Mouse (Mus musculus): ENCODE data around the gene Mepe. TPM values are rescaled to one million over a fixed set of nuclear protein-coding genes. Genes with fewer than 3 reads are reported as not detected.

Gene Mepe
- polyA plus RNA-seq, 1 experiment from 2014 or later = not detected

- Histone ChIP-seq H3K9ac (ENCODE audit: low read length) (no peak overlapping the region), H3K27me3 (ENCODE audit: control insufficient read depth, insufficient read depth, low read length) (no peaks in the 10 kb centered on the region), H3K9me3 (ENCODE audit: control insufficient read depth, low read length) (no peaks in the 10 kb centered on the region), H3K27ac (ENCODE audit: low read depth, low read length) (no peak overlapping the region), H3K4me3 (ENCODE audit: low read depth, low read length) (no peak overlapping the region), H3K36me3 (ENCODE audit: control insufficient read depth, insufficient read depth, low read length) (no peaks in the 10 kb centered on the region), H3K4me1 (replicated peaks; ENCODE audit: control insufficient read depth, insufficient read depth, low read length) (no peaks in the 10 kb centered on the region), H3K4me2 (ENCODE audit: low read depth, low read length, severe bottlenecking) (no peak overlapping the region)
- WGBS = 91% methylated on average over 5 of the region's 5 CpGs
- no peak for DNase-seq (ENCODE audit: low spot score)
- ATAC-seq (replicated peaks; ENCODE audit: low FRiP score) = no peak
Measured at GRCm38 (mm10) chr5:104370580-104370979, 45.5 kb downstream of the Mepe start.

GRCm38 (mm10) chr5:104371284-104371683 is 46.2 kb downstream of the Mepe start:
- Histone ChIP-seq H3K9me3 (ENCODE audit: control insufficient read depth, low read length) (no peaks in the 10 kb centered on the region), H3K9ac (ENCODE audit: low read length) (no peak overlapping the region), H3K27ac (ENCODE audit: low read depth, low read length) (no peak overlapping the region), H3K4me3 (ENCODE audit: low read depth, low read length) (no peak overlapping the region), H3K4me1 (replicated peaks; ENCODE audit: control insufficient read depth, insufficient read depth, low read length) (no peaks in the 10 kb centered on the region), H3K4me2 (ENCODE audit: low read depth, low read length, severe bottlenecking) (no peak overlapping the region), H3K27me3 (ENCODE audit: control insufficient read depth, insufficient read depth, low read length) (no peaks in the 10 kb centered on the region), H3K36me3 (ENCODE audit: control insufficient read depth, insufficient read depth, low read length) (no peaks in the 10 kb centered on the region)
- ATAC-seq (replicated peaks; ENCODE audit: low FRiP score) (no peak), DNase-seq (ENCODE audit: low spot score) (no peak)
- 95% methylated on average over 4 of the region's 4 CpGs for WGBS

GRCm38 (mm10) chr5:104373648-104374307 is 48.6 kb downstream of the Mepe start:
- no peak overlapping the region for H3K4me2 ChIP-seq (ENCODE audit: low read depth, low read length, severe bottlenecking)
- no peak overlapping the region for H3K4me3 ChIP-seq (ENCODE audit: low read depth, low read length)
- peak; percentile 63; the same call in 1 of the 2 replicates for ATAC-seq (replicated peaks; ENCODE audit: low FRiP score)
- no peak overlapping the region for H3K9ac ChIP-seq (ENCODE audit: low read length)
- 84% methylated on average over 4 of the region's 4 CpGs for WGBS
- H3K27me3 ChIP-seq (ENCODE audit: control insufficient read depth, insufficient read depth, low read length) = no peaks in the 10 kb centered on the region
- no peaks in the 10 kb centered on the region for H3K9me3 ChIP-seq (ENCODE audit: control insufficient read depth, low read length)
- H3K36me3 ChIP-seq (ENCODE audit: control insufficient read depth, insufficient read depth, low read length) = no peaks in the 10 kb centered on the region
- DNase-seq (ENCODE audit: low spot score) = no peak
- H3K4me1 ChIP-seq (replicated peaks; ENCODE audit: control insufficient read depth, insufficient read depth, low read length) = no peaks in the 10 kb centered on the region
- no peak overlapping the region for H3K27ac ChIP-seq (ENCODE audit: low read depth, low read length)

- no peaks in the 10 kb centered on the region for H3K4me1 ChIP-seq (replicated peaks; ENCODE audit: control insufficient read depth, insufficient read depth, low read length)
- 73% methylated on average over 6 of the region's 6 CpGs for WGBS
- no peaks in the 10 kb centered on the region for H3K9me3 ChIP-seq (ENCODE audit: control insufficient read depth, low read length)
- ATAC-seq (replicated peaks; ENCODE audit: low FRiP score) (no peak), DNase-seq (ENCODE audit: low spot score) (no peak)
- no peak overlapping the region for H3K27ac ChIP-seq (ENCODE audit: low read depth, low read length)
- H3K36me3 ChIP-seq (ENCODE audit: control insufficient read depth, insufficient read depth, low read length) = no peaks in the 10 kb centered on the region
- H3K27me3 ChIP-seq (ENCODE audit: control insufficient read depth, insufficient read depth, low read length) = no peaks in the 10 kb centered on the region
- no peak overlapping the region for H3K4me2 ChIP-seq (ENCODE audit: low read depth, low read length, severe bottlenecking)
- H3K4me3 ChIP-seq (ENCODE audit: low read depth, low read length) = no peak overlapping the region
- no peak overlapping the region for H3K9ac ChIP-seq (ENCODE audit: low read length)
Measured at GRCm38 (mm10) chr5:104374308-104374660, 49.2 kb downstream of the Mepe start.

- DNase-seq (ENCODE audit: low spot score) (peak; percentile 69), ATAC-seq (replicated peaks; ENCODE audit: low FRiP score) (peak; percentile 86)
- Histone ChIP-seq H3K9me3 (ENCODE audit: control insufficient read depth, low read length) (no peaks in the 10 kb centered on the region), H3K4me1 (replicated peaks; ENCODE audit: control insufficient read depth, insufficient read depth, low read length) (no peaks in the 10 kb centered on the region), H3K36me3 (ENCODE audit: control insufficient read depth, insufficient read depth, low read length) (no peaks in the 10 kb centered on the region), H3K4me3 (ENCODE audit: low read depth, low read length) (no peak overlapping the region), H3K27me3 (ENCODE audit: control insufficient read depth, insufficient read depth, low read length) (no peaks in the 10 kb centered on the region), H3K27ac (ENCODE audit: low read depth, low read length) (no peak overlapping the region), H3K9ac (ENCODE audit: low read length) (no peak overlapping the region), H3K4me2 (ENCODE audit: low read depth, low read length, severe bottlenecking) (no peak overlapping the region)
- WGBS = 54% methylated on average over 2 of the region's 2 CpGs
Measured at GRCm38 (mm10) chr5:104375132-104375531, 50.0 kb downstream of the Mepe start.

- WGBS = 79% methylated on average over 1 of the region's 1 CpGs
- Histone ChIP-seq H3K27ac (ENCODE audit: low read depth, low read length) (no peak overlapping the region), H3K9me3 (ENCODE audit: control insufficient read depth, low read length) (no peaks in the 10 kb centered on the region), H3K4me2 (ENCODE audit: low read depth, low read length, severe bottlenecking) (no peak overlapping the region), H3K4me1 (replicated peaks; ENCODE audit: control insufficient read depth, insufficient read depth, low read length) (no peaks in the 10 kb centered on the region), H3K4me3 (ENCODE audit: low read depth, low read length) (no peak overlapping the region), H3K27me3 (ENCODE audit: control insufficient read depth, insufficient read depth, low read length) (no peaks in the 10 kb centered on the region), H3K36me3 (ENCODE audit: control insufficient read depth, insufficient read depth, low read length) (no peaks in the 10 kb centered on the region), H3K9ac (ENCODE audit: low read length) (no peak overlapping the region)
- no peak for DNase-seq (ENCODE audit: low spot score)
- ATAC-seq (replicated peaks; ENCODE audit: low FRiP score) = no peak
Measured at GRCm38 (mm10) chr5:104376890-104377289, 51.8 kb downstream of the Mepe start.

GRCm38 (mm10) chr5:104380574-104380973 is 55.4 kb downstream of the Mepe start:
- Histone ChIP-seq H3K27ac (ENCODE audit: low read depth, low read length) (no peak overlapping the region), H3K36me3 (ENCODE audit: control insufficient read depth, insufficient read depth, low read length) (no peaks in the 10 kb centered on the region), H3K9ac (ENCODE audit: low read length) (no peak overlapping the region), H3K9me3 (ENCODE audit: control insufficient read depth, low read length) (no peaks in the 10 kb centered on the region), H3K27me3 (ENCODE audit: control insufficient read depth, insufficient read depth, low read length) (no peaks in the 10 kb centered on the region), H3K4me1 (replicated peaks; ENCODE audit: control insufficient read depth, insufficient read depth, low read length) (no peaks in the 10 kb centered on the region), H3K4me3 (ENCODE audit: low read depth, low read length) (no peak overlapping the region), H3K4me2 (ENCODE audit: low read depth, low read length, severe bottlenecking) (no peak overlapping the region)
- DNase-seq (ENCODE audit: low spot score) (no peak), ATAC-seq (replicated peaks; ENCODE audit: low FRiP score) (no peak)
- WGBS = 79% methylated on average over 1 of the region's 1 CpGs

GRCm38 (mm10) chr5:104381671-104382070 is 56.5 kb downstream of the Mepe start:
- ATAC-seq (replicated peaks; ENCODE audit: low FRiP score) = no peak
- 79% methylated on average over 3 of the region's 7 CpGs for WGBS
- H3K9ac ChIP-seq (ENCODE audit: low read length) = no peak overlapping the region
- no peak overlapping the region for H3K4me3 ChIP-seq (ENCODE audit: low read depth, low read length)
- no peaks in the 10 kb centered on the region for H3K9me3 ChIP-seq (ENCODE audit: control insufficient read depth, low read length)
- no peaks in the 10 kb centered on the region for H3K27me3 ChIP-seq (ENCODE audit: control insufficient read depth, insufficient read depth, low read length)
- no peak for DNase-seq (ENCODE audit: low spot score)
- H3K36me3 ChIP-seq (ENCODE audit: control insufficient read depth, insufficient read depth, low read length) = no peaks in the 10 kb centered on the region
- H3K4me2 ChIP-seq (ENCODE audit: low read depth, low read length, severe bottlenecking) = no peak overlapping the region
- H3K4me1 ChIP-seq (replicated peaks; ENCODE audit: control insufficient read depth, insufficient read depth, low read length) = no peaks in the 10 kb centered on the region
- no peak overlapping the region for H3K27ac ChIP-seq (ENCODE audit: low read depth, low read length)

- 94% methylated on average over 7 of the region's 7 CpGs for WGBS
- no peak for ATAC-seq (replicated peaks; ENCODE audit: low FRiP score)
Measured at GRCm38 (mm10) chr5:104384540-104384939, 59.4 kb downstream of the Mepe start.

More at GRCm38 (mm10) chr5:104384540-104384939, 59.4 kb downstream of the Mepe start:
- H3K9me3 ChIP-seq (ENCODE audit: control insufficient read depth, low read length) = no peaks in the 10 kb centered on the region
- H3K27ac ChIP-seq (ENCODE audit: low read depth, low read length) = no peak overlapping the region
- H3K9ac ChIP-seq (ENCODE audit: low read length) = no peak overlapping the region
- DNase-seq (ENCODE audit: low spot score) = no peak
- no peaks in the 10 kb centered on the region for H3K4me1 ChIP-seq (replicated peaks; ENCODE audit: control insufficient read depth, insufficient read depth, low read length)
- no peak overlapping the region for H3K4me2 ChIP-seq (ENCODE audit: low read depth, low read length, severe bottlenecking)
- no peaks in the 10 kb centered on the region for H3K27me3 ChIP-seq (ENCODE audit: control insufficient read depth, insufficient read depth, low read length)
- no peaks in the 10 kb centered on the region for H3K36me3 ChIP-seq (ENCODE audit: control insufficient read depth, insufficient read depth, low read length)
- H3K4me3 ChIP-seq (ENCODE audit: low read depth, low read length) = no peak overlapping the region
